In the genomic region with DNA sequence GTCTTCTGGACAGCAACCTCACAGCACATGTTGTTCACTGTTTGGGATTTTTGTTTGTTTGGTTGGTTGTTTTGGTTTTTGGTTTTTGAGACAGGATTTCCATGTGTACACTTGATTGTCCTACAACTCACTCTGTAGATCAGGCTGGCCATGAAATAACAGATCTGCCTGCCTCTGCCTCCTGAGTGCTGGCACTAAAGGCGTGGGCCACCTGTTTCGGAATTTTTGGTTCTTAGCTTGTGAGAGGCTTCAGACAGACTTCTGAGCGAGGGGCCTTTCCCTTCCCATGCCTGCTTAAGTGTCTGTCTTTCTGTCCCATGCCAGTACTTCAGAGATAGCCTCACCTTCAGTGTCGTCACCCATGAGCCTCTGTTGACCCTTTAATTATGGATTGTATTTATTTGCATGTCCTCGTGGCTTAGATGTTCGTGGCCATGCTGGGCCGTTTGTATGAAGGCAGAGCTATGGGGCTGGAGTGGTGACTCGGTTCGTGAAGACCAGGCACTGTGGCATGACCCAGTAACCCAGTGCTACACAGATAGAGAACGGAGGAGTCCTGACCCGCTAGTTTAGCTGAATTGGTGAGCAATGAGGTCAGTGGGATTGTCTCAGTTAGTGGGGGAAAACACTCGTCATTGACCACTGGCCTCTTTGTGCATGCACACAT, we compare ENCODE assay signal across 23 mouse cellular contexts. TPM values are rescaled to one million over a fixed set of nuclear protein-coding genes. Genes with fewer than 3 reads are reported as not detected.
DNase-seq lines count a peak whose midpoint lies in the region; ATAC-seq and TF ChIP-seq lines count a peak whose summit lies in the region.
"Had no signal": no experiment of that assay in that cellular context is flagged by ENCODE, and none has a peak within 500 bp of the region (broad histone marks: within the 10 kb centered on the region; RNA-seq: fewer than 3 reads in every experiment).

No protein-coding gene starts in this region.

- H3K27me3 ChIP-seq in intestine, embryonic 15.5 days (replicated peaks): no peaks in the 10 kb centered on the region
- H3K27me3 ChIP-seq in intestine, postnatal 0 days (replicated peaks; ENCODE audit: control insufficient read depth, insufficient read depth, low read length): no peaks in the 10 kb centered on the region
- H3K27me3 ChIP-seq in CH12.LX (replicated peaks): no peaks in the 10 kb centered on the region
- H3K27me3 ChIP-seq: forebrain, embryonic 12.5 days; heart, embryonic 13.5 days; hindbrain, embryonic 12.5 days; limb, embryonic 13.5 days; liver, embryonic 12.5 days; midbrain, embryonic 12.5 days; Patski had no signal

- peaks cover 9% of the 10 kb centered on the region; the same call in 1 of the 2 replicates for H3K4me1 ChIP-seq in intestine, embryonic 15.5 days (replicated peaks)
- no peaks in the 10 kb centered on the region for H3K4me1 ChIP-seq in intestine, postnatal 0 days (replicated peaks; ENCODE audit: control insufficient read depth, insufficient read depth, low read length)
- peaks cover 31 to 67% of the 10 kb centered on the region in 2 experiments for H3K4me1 ChIP-seq in CH12.LX (ENCODE audit: control insufficient read depth in 1 of 2, insufficient read depth in 2 of 2)
- H3K4me1 ChIP-seq: liver, embryonic 12.5 days; midbrain, embryonic 12.5 days had no signal

- TF ChIP-seq RAD21 in CH12.LX (IDR thresholded peaks at IDR 0.05; ENCODE audit: low read depth, low read length): no peak

- no peak for TF ChIP-seq CTCF in gastrocnemius, adult 2 months (IDR thresholded peaks at IDR 0.05)
- no peak for TF ChIP-seq CTCF in intestine, postnatal 0 days (IDR thresholded peaks at IDR 0.05; ENCODE audit: low read depth)
- TF ChIP-seq CTCF in CH12.LX (conservative IDR thresholded peaks at IDR 0.05 in 1 of 2, IDR thresholded peaks at IDR 0.05 in 1 of 2; ENCODE audit: low read depth in 2 of 2, low read length in 2 of 2): no peak

- no peaks in the 10 kb centered on the region for H3K9me3 ChIP-seq in intestine, embryonic 15.5 days
- H3K9me3 ChIP-seq in intestine, postnatal 0 days (ENCODE audit: control insufficient read depth): no peaks in the 10 kb centered on the region
- no peaks in the 10 kb centered on the region for H3K9me3 ChIP-seq in CH12.LX (replicated peaks; ENCODE audit: low read length)
- H3K9me3 ChIP-seq: forebrain, embryonic 12.5 days; heart, embryonic 13.5 days; hindbrain, embryonic 12.5 days; limb, embryonic 13.5 days; liver, embryonic 12.5 days; megakaryocyte, embryonic 14.5 days; midbrain, embryonic 12.5 days had no signal

- DNase-seq in gastrocnemius, adult 2 months: no peak
- DNase-seq in gastrocnemius, adult 8-10 months (ENCODE audit: low spot score in 2 of 2): no peak
- DNase-seq in CH12.LX (ENCODE audit: extremely low read depth): no peak
- peak; percentile 36 for DNase-seq in retina, postnatal 1 day
- no peak for DNase-seq in ovary, adult 18-20 months (ENCODE audit: low spot score)
- no peak for DNase-seq in frontal cortex, postnatal 36 days (ENCODE audit: low spot score in 2 of 2)
- DNase-seq: cerebellum, adult 11 months; cerebellum, adult 9-10 months; cerebellum, postnatal 36 days; layer of hippocampus, adult 9-11 months; liver, postnatal 0 days; thymus, postnatal 14 days had no signal

- no peak overlapping the region for H3K9ac ChIP-seq in intestine, embryonic 15.5 days
- no peak overlapping the region for H3K9ac ChIP-seq in intestine, postnatal 0 days (ENCODE audit: low read depth, low read length)
- H3K9ac ChIP-seq in CH12.LX (ENCODE audit: insufficient read depth, low read depth): peak overlapping the region; percentile 48
- H3K9ac ChIP-seq: forebrain, embryonic 12.5 days; heart, embryonic 13.5 days; hindbrain, embryonic 12.5 days; limb, embryonic 13.5 days; liver, embryonic 12.5 days; liver, postnatal 0 days; midbrain, embryonic 12.5 days had no signal

- peak overlapping the region; percentile 66 for H3K27ac ChIP-seq in gastrocnemius, adult 2 months
- 0 out of 2 replicates have a peak overlapping the region, but pooled peaks have one; percentile 4 for H3K27ac ChIP-seq in intestine, embryonic 15.5 days
- no peak overlapping the region for H3K27ac ChIP-seq in intestine, postnatal 0 days (ENCODE audit: low read depth, low read length)
- H3K27ac ChIP-seq in CH12.LX (ENCODE audit: insufficient read depth, low read depth): peak overlapping the region; percentile 86
- H3K27ac ChIP-seq: forebrain, embryonic 12.5 days; heart, embryonic 13.5 days; hindbrain, embryonic 12.5 days; limb, embryonic 13.5 days; liver, embryonic 12.5 days; midbrain, embryonic 12.5 days had no signal

- 79% methylated on average over 12 of the region's 12 CpGs for WGBS in intestine, embryonic 15.5 days
- 83% methylated on average over 12 of the region's 12 CpGs for WGBS in intestine, postnatal 0 days

- in situ Hi-C loops in CH12.LX (cut with MboI; ENCODE audit: low pct_ligation_motif_present, low pct_unique_long_range_greater_than_20kb, low sequenced_read_pairs): no loop called here

- H3K36me3 ChIP-seq in intestine, embryonic 15.5 days: no peaks in the 10 kb centered on the region
- no peaks in the 10 kb centered on the region for H3K36me3 ChIP-seq in intestine, postnatal 0 days (ENCODE audit: control insufficient read depth, insufficient read depth)
- peaks cover 0 to 80% of the 10 kb centered on the region in 2 experiments for H3K36me3 ChIP-seq in CH12.LX (replicated peaks in 1 of 2; ENCODE audit: control insufficient read depth in 1 of 2, insufficient read depth in 1 of 2, low read length in 1 of 2)
- H3K36me3 ChIP-seq: midbrain, embryonic 12.5 days had no signal

- TF ChIP-seq EP300 in CH12.LX (IDR thresholded peaks at IDR 0.05; ENCODE audit: low read length): peak; percentile 30; the same call in 1 of the 2 replicates

- ATAC-seq in intestine, embryonic 15.5 days: no peak
- ATAC-seq in intestine, postnatal 0 days: no peak
- ATAC-seq: liver, embryonic 12.5 days; Patski had no signal

- peak; percentile 26; the same call in 1 of the 2 replicates for TF ChIP-seq POLR2A in CH12.LX (IDR thresholded peaks at IDR 0.05; ENCODE audit: low read depth, low read length)

- no peak overlapping the region for H3K4me2 ChIP-seq in intestine, embryonic 15.5 days (replicated peaks)
- no peak overlapping the region for H3K4me2 ChIP-seq in intestine, postnatal 0 days (replicated peaks; ENCODE audit: low read depth)
- H3K4me2 ChIP-seq in CH12.LX (ENCODE audit: insufficient read depth, low read depth, poor library complexity, severe bottlenecking): peak overlapping the region; percentile 80
- H3K4me2 ChIP-seq: forebrain, embryonic 12.5 days; heart, embryonic 13.5 days; hindbrain, embryonic 12.5 days; limb, embryonic 13.5 days; liver, embryonic 12.5 days; midbrain, embryonic 12.5 days had no signal

- H3K79me2 ChIP-seq in CH12.LX (replicated peaks; ENCODE audit: control insufficient read depth, extremely low read depth, insufficient read depth, poor library complexity, severe bottlenecking): peaks cover 30% of the 10 kb centered on the region

- dilution Hi-C loops in CH12.LX (cut with MboI; ENCODE audit: extremely low pct_ligation_motif_present, extremely low pct_unique_long_range_greater_than_20kb, low sequenced_read_pairs): no loop called here

- peak overlapping the region; percentile 16; the same call in 1 of the 2 replicates for H3K4me3 ChIP-seq in gastrocnemius, adult 2 months
- no peak overlapping the region for H3K4me3 ChIP-seq in intestine, embryonic 15.5 days (replicated peaks)
- H3K4me3 ChIP-seq in intestine, postnatal 0 days (ENCODE audit: low read depth, low read length): no peak overlapping the region
- H3K4me3 ChIP-seq in CH12.LX (replicated peaks in 1 of 3; ENCODE audit: low read depth in 2 of 3, low read length in 2 of 3, poor library complexity in 1 of 3): peak overlapping the region in 1 of 3 experiments; percentile 6
- H3K4me3 ChIP-seq: erythroblast, embryonic 14.5 days; forebrain, embryonic 12.5 days; heart, embryonic 13.5 days; hindbrain, embryonic 12.5 days; limb, embryonic 13.5 days; liver, embryonic 12.5 days; megakaryocyte, embryonic 14.5 days; midbrain, embryonic 12.5 days had no signal

- intact Hi-C loops in gastrocnemius, adult 2 months (cut with DNase I): loop anchor here (5.0 kb wide), 1 partner anchor 68 kb away; no protein-coding TSS in a partner anchor

TF ChIP-seq in CH12.LX, 34 proteins besides CTCF, POLR2A, EP300 and RAD21 (continues in another document):
- TF ChIP-seq JUND (conservative IDR thresholded peaks at IDR 0.05; ENCODE audit: low read depth, low read length) (no peak), PAX5 (IDR thresholded peaks at IDR 0.05; ENCODE audit: low read length) (no peak), IRF4 (IDR thresholded peaks at IDR 0.05; ENCODE audit: low read depth, low read length) (peak; percentile 32), GABPA (IDR thresholded peaks at IDR 0.05; ENCODE audit: insufficient replicate concordance, low read depth, low read length) (no peak), USF2 (conservative IDR thresholded peaks at IDR 0.05; ENCODE audit: low read depth, low read length) (no peak), RCOR1 (conservative IDR thresholded peaks at IDR 0.05; ENCODE audit: low read depth, low read length) (no peak; the same call in 1 of the 2 replicates)

RNA-seq across cellular contexts. Expression of a gene that starts 24.5 kb away (rescaled TPM):
- 1 to 10 TPM; 2.4 to 2.9 TPM for total RNA-seq in gastrocnemius, adult 2 months (2021)
- 1 to 10 TPM; 2.0 to 4.1 (median 3.5) TPM for total RNA-seq in gastrocnemius, adult 8-10 months (2022)
- 3.8 and 3.9 TPM in 2 replicates for polyA plus RNA-seq in intestine, embryonic 15.5 days (2015; fragmentation: Nextera tagmentation; extraction: Ambion mirVana)
- polyA plus RNA-seq in intestine, postnatal 0 days (2015; fragmentation: Nextera tagmentation; extraction: Ambion mirVana): 2.4 and 2.9 TPM in 2 replicates
- 3.7 and 4.3 TPM in 2 replicates for total RNA-seq in CH12.LX (2012; rRNA removed)
- 2.8 and 3.3 TPM in 2 replicates for total RNA-seq in CH12.LX (2014; rRNA removed)
- 2.6 and 2.8 TPM in 2 replicates for polyA plus RNA-seq in CH12.LX (2012; ENCODE audit: insufficient read length, low read depth)

RNA-seq across cellular contexts. Expression of a gene that starts 47.1 kb away (rescaled TPM):
- total RNA-seq in gastrocnemius, adult 2 months (2021): 1 to 10 TPM; 3.7 to 5.4 TPM
- 1 to 10 TPM; 3.7 to 4.5 (median 4.0) TPM for total RNA-seq in gastrocnemius, adult 8-10 months (2022)
- polyA plus RNA-seq in intestine, embryonic 15.5 days (2015; fragmentation: Nextera tagmentation; extraction: Ambion mirVana): 53.4 and 59.8 TPM in 2 replicates
- polyA plus RNA-seq in intestine, postnatal 0 days (2015; fragmentation: Nextera tagmentation; extraction: Ambion mirVana): 28.7 and 29.3 TPM in 2 replicates
- total RNA-seq in CH12.LX (2012; rRNA removed) (36.8 and 45.5 TPM in 2 replicates), CH12.LX (2014; rRNA removed) (49.9 and 52.5 TPM in 2 replicates)
- 43.2 and 50.4 TPM in 2 replicates for polyA plus RNA-seq in CH12.LX (2012; ENCODE audit: insufficient read length, low read depth)

RNA-seq across cellular contexts. Expression of a gene that starts 51.4 kb away (rescaled TPM):
- total RNA-seq in gastrocnemius, adult 2 months (2021): 100 to 1,000 TPM in 1 of 2 experiments, 10 to 100 TPM in 1; 90.5 to 140 TPM
- 100 to 1,000 TPM in 3 of 4 experiments, 10 to 100 TPM in 1; 94.6 to 134 (median 116) TPM for total RNA-seq in gastrocnemius, adult 8-10 months (2022)
- 22.3 and 26.8 TPM in 2 replicates for polyA plus RNA-seq in intestine, embryonic 15.5 days (2015; fragmentation: Nextera tagmentation; extraction: Ambion mirVana)
- polyA plus RNA-seq in intestine, postnatal 0 days (2015; fragmentation: Nextera tagmentation; extraction: Ambion mirVana): 21.1 and 21.9 TPM in 2 replicates
- total RNA-seq in CH12.LX (2012; rRNA removed) (26.4 and 26.7 TPM in 2 replicates), CH12.LX (2014; rRNA removed) (19.3 and 20.1 TPM in 2 replicates)
- polyA plus RNA-seq in CH12.LX (2012; ENCODE audit: insufficient read length, low read depth): 31.6 and 34.4 TPM in 2 replicates

Comparison
In these comparisons a context has a peak if more than half of its experiments do, and no peak if none do; other contexts are left out.
1. RNA of a gene that starts 47.1 kb away (total RNA-seq): 36.8 to 52.5 TPM in CH12.LX; 3.7 to 5.4 TPM in gastrocnemius, adult 2 months and 3.7 to 4.5 TPM in gastrocnemius, adult 8-10 months; every median in the first group is over 4 times any median in the second.